Mouse (Mus musculus) kidney, adult 9 months (tissue): ENCODE measurements around the gene Tpst2.
"Not testable (repeated sequence)": the region's sequence is repeated elsewhere in the genome, so short reads cannot be mapped to it uniquely, and the experiment has no call there.

Source experiments
- DNase-seq: peaks from one replicate; pipeline ENCODE4 v3.0.0; 2022

The Tpst2 gene

DNA sequence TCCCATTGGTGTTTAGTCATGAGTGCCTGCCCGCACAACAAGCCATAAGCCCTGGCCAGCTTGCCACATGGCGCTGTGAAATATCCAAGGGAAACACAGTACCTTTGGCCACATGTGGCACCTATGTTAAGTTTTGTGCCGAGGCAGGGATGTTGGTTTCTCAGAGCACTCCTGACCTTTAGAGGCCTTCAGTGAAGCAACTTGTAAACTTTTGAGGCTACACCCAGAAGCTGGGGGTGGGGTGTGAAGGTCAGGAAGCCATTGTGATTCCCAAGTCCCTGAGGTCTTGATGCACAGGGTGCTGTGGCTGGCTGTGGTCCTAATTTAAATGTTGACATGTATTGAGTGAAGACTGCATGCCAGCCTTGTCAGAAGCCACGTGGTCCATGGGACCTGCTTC lies 22.9 kb downstream of the Tpst2 start:
- DNase-seq = no peak

GRCm38 (mm10) chr5:112300112-112300511 lies 23.6 kb downstream of the Tpst2 start:
- DNase-seq = no peak

DNA sequence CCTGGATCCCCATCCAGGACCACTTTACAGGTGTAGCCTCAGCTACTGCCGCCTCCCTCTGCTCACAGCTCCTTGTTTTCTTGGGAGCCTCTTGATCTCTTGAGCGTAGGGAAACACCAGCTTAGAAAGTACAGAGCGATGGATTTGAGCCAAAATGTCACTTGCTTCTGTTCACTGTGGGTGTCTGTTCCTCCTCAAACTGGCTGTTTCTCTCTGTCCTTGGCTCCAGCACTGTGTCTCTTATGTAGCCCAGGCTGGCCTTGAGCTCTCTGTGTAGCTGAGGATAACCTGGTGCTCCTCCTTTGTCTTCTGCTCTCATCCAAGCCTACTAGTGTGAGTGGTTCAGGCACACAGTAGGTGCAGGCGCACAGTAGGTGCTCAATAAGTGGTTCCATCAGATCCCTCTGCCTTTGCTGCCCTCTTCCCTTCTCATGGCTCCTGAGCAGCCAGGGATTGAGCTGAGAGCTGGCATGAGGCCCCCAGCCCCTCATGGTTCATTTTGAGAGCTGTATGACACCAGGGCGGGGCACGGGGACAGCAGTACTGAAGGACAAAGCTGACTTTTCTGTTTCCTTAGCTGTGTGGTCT lies 24.3 kb downstream of the Tpst2 start:
- no peak for DNase-seq

- DNase-seq = no peak
Measured at GRCm38 (mm10) chr5:112301694-112302093, 25.2 kb downstream of the Tpst2 start.

DNA sequence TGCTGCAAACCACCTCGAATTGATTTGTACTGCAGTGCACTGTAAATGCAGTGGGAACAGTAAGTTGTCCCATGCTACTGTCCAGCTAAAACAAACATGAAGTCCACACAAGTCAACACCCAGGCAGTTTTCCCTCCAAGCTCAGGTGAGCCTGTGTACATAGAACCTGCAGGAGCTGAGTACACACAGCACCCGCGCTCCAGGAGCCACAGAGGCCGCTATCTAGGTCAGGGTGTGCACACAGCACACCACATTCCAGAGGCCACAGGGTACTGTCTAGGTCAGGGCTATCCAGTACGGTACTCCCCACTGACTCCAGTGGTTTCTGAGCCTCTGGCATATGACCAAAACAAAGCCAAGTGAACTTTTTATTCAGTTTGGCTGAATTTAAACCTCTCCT lies 25.8 kb downstream of the Tpst2 start:
- no peak for DNase-seq

DNA sequence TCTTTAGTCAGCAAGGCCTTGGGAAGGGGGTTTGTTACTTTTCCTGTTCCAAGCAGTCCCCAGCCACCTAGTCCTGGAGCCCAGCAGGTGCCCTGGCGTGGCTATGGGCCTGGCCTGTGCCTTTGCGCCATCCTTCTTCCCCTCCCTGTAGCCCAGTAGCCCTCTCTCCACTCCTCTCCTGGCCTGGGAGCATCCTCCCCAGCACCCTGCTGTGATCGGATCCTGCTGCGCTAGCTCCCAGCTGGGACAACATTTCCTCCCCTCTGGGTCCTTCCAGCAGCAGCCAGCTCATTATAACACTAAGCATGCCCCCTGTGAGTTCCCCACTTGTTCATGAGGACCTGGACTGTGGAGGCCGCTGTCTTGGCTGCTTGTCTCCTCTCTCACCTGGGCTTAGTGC lies 29.4 kb downstream of the Tpst2 start:
- no peak for DNase-seq

DNA sequence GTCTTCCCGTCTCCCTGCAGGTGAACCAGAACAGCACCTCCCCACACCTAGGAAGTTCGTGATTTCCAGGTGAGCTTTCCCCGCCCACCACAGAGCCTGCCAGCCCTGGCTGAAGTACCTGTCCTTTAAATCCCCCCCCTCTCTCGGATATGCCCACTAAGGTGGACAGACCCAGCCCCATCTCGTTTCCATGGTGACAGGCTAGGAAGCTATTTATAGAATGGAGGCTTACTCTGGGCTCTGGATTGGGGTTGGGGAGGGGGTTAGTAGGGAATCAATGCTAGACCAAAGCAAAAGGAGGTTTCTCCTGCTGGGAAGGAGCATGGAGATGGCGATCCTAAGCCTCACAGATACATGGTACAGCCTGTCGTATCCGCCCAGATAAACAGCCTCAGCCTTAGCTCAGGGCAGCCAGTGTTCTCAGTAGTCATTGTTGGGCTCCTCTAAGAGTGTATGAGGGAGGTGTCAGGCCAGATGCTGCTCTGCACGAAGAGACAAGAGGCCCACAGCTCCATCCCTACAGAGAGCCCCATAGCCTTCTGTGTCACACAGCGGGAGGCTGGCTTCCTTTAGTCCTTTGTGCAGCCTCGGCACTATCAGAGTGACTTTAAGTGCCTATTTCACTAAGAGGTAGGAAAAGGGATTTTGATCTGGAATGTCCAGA lies 36.9 kb downstream of the Tpst2 start:
- DNase-seq = no peak

DNA sequence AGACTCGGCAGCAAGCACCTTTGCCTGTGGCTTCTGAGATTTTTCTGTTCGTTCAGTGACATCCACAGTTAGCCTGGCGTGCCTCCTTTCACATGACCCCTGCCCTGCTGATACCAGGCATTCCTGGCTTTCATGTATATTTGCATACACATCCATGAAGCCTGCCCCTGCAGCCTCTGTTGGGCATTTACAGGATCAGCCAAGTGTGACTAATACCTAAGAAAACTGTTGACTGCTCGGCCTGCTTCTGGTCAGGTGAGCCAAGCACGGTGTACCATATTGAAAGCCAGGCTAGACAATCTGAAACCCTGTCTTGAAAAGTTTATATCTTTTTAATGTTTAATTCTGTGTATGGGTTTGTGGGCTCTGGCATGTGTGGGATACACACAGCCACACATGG lies 40.0 kb downstream of the Tpst2 start:
- no peak for DNase-seq

DNA sequence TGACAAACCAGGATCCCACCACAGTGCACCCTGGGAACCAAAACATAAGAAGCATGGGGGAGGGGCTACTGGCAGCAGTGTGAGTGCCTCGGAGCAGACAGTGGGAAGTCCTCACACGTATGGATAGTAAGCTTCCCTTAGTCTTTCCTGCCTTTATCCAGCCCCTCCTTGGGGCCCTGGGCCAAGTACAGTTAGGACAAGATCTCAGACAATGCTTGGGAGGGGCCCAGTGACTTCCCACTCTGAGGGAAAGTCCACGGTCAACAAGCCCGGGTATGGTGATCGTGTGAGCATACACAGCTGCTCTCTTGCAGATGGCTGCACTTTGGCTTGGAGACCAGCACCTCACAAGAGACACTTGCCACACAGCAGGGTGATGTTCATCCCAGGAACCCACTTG lies 40.8 kb downstream of the Tpst2 start:
- DNase-seq = peak; percentile 46

- not testable (repeated sequence) for DNase-seq
Measured at GRCm38 (mm10) chr5:112319343-112319742, 42.9 kb downstream of the Tpst2 start.

GRCm38 (mm10) chr5:112320379-112320778 lies 43.9 kb downstream of the Tpst2 start:
- no peak for DNase-seq

- DNase-seq = no peak
Measured at GRCm38 (mm10) chr5:112320936-112321335, 44.4 kb downstream of the Tpst2 start.

DNA sequence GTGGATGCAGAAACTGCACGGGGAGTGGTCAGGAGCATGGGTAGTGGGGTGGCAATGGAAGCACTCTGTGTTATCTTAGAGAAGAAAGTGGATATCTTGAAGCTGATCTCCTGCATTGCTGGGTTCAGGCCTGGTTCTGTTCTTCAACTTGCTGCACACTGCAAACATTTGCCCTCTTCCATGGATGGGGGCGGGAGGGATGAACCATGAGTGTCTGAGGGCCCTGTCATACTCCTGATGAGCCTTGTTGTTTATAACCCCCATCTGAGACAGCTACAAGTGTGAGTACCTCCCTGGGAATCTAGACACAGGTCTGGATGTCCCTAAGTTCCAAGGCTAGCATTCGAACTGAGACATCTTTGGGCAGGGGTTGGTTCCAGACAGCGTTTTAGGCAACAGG lies 44.9 kb downstream of the Tpst2 start:
- no peak for DNase-seq

GRCm38 (mm10) chr5:112323246-112323645 lies 46.8 kb downstream of the Tpst2 start:
- DNase-seq = no peak

DNA sequence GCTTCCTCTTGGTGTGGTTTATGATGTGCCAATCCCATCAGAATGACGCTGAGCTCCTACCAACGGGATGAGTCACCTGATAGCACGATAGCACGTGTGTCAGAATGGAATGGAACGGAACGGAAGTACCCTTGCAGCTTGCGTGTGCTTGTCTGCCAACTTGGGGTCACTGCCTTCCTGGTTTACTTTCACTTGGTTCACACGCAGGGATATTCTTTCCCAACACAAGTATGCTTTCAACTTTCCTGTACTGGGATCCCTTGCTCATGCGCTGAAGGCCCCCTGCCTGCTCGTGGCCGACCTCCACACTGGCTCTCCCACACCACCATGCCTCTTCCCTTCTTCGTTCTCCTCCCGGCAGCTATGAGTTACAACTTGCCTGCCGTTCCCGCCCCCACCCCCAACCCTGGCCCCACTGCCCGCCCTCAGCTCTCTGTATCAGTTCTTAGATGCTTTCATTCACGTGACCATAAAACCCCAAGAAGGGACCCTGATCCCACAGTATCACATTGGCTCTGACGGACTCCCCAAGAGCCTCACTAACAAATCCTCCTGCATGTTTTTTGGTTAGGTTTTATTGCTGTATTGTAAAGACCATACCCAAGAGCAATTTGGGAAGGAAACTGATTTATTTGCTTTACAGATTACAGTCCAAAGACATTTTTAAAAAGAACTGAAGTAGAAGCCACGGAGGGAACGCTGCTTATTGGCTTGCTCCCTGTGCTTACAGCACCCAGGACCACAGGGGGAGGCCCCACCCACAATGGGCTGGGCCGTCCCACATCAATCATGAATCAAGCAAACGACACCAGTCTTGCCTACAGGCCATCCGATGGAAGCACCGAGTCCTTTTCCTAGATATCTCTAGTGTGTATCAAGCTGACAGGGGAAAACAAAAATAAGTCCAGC lies 48.4 kb downstream of the Tpst2 start:
- peak; percentile 49 for DNase-seq

DNA sequence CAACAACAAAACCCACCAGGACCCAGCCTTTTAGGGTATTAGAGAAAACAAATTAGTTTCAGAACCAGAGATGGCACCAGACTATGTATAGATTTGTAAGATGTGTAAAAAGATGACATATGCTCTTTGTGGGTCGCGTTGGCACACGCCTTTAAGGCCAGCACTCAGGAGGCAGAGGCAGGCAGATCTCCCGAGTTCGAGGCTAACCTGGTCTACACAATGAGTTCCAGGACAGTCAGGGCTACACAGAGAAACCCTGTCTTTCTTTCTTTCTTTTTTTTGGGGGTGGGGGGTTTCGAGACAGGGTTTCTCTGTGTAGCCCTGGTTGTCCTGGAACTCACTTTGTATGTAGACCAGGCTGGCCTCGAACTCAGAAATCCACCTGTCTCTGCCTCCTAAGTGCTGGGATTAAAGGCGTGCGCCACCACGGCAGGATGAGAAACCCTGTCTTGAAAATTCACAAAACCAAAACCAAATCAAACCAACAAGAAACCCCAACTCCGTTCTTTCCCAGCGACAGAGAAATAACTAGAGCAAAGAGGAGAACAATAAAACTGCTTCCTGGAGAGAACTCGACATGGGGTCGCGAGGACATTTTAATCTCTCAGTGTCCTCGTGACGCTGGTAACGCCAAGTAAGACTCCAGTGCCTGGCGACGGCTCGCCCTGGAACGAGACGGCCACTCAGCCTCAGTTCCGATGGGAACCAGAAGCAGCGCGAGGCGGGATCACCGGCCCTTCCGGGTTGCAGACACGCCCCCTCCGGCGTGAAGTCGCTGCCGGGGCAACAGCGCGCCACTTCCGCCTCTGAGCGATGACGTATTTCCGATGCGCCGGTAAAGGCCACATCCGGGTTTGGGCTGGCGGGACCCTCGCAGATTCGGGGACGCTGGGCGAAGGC lies 49.3 kb downstream of the Tpst2 start, which contains the start of gene Tfip11:
Gene Tfip11 (plus strand): TSS at position 813 of the 900 bp plus-strand sequence.
- DNase-seq = peak; percentile 97

DNA sequence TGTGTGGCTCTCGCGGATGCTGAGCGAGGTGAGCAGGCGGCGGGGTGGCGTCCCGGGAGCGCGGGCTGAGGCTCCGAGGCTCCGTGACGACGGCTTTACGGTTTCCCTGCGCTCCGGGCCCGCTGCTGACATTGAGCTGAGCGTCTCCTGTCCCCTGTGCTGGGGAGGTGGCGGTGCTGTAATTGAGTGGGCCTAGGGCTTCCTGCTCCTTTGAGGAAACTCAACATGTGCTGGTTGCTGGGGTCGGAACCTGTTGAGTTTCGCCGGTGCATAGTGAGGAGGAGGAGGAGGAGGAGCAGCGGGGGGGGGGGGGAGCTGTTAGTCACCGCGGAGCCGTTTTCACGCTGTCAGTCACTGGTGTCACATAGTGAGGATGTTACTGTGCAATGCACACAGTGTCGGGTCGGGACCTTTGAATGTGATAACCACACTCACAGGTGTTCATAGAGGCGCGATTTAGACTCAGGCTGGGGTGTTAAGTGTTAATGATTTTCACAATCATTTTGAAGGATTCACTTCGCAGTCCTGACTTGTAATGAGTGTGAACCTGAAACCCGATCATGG lies 50.0 kb downstream of the Tpst2 start:
- no peak for DNase-seq

DNA sequence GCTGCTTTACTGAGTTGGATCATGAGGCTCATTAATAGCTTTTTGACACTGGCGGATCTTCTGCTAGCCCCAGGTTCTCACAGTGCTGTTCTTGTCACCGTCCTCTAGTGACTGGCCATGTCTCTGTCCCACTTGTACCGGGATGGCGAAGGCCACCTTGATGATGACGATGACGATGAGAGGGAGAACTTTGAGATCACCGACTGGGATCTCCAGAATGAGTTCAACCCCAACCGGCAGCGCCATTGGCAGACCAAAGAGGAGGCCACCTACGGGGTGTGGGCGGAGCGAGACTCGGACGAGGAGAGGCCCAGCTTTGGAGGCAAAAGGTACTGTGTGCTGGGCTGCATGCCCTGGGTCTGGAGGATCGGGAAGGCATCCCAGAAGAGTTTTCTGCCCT lies 51.4 kb downstream of the Tpst2 start:
- DNase-seq = no peak

DNA sequence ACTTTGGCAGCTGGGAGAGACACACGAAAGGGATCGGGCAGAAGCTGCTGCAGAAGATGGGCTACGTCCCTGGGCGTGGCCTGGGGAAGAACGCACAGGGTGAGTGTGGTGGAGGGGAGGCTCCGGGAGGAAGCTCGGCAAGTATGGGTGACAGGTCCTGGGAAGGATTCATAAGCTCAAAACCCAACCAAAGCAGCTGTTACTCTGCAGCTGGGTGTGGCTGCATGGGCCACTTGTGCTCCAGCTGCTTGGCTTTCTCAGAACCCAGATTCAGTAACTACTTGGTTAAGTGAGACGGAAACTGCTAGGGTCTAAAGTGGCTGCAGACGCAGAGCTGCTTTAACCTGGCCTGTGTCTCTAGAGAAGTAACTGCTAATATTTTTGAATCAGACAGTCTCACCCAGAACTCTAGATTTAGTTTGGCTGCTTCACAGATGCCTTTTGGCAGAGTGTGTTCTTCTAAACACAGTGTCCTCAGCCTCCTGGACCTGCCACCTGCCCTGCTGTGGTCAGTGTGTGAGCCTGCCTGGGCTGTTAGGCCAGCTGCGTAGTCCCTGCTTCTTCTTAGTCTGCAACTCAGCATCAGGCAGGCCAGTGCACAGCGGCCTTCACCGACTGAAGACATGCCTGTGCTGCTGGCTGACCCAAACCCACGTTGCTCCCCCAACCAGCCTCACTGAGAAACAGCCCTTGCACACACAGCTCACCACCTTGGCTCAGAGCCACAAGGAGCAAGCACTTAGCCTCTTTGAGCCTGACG lies 53.5 kb downstream of the Tpst2 start:
- DNase-seq = no peak

- DNase-seq = peak; percentile 63
Measured at GRCm38 (mm10) chr5:112335473-112335872, 59.0 kb downstream of the Tpst2 start.

DNA sequence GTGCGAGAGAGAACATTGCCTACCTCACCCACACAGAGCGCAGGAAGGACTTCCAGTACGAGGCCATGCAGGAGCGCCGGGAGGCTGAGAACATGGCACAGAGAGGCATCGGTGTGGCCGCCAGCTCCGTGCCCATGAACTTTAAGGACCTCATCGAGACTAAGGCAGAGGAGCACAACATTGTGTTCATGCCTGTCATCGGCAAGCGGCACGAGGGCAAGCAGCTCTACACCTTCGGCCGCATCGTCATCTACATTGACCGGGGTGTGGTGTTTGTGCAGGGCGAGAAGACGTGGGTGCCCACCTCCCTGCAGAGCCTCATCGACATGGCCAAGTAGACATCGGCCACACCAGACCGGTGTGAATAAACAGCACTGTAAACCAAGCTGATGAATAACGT lies 60.5 kb downstream of the Tpst2 start:
- no peak for DNase-seq

DNA sequence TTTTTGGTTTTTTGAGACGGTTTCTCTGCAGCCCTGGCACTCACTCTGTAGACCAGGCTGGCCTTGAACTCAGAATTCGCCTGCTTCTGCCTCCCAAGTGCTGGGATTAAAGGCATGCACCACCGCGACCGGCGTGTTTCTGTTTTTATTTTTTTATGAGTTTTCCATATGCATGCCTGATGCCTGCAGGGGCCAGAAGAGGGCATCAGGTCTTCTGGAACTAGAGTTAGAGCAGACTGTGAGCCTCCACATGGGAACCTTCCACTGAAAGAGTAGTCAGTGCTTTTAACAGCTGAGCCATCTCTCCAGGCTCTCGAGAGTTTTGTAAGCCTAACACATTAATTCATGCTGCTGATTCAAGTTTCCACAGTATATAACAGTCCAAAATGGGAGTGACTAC lies 62.7 kb downstream of the Tpst2 start:
- no peak for DNase-seq
